Mouse (Mus musculus) heart, adult 2 months (tissue): ENCODE data around the gene Cep170b. TPM values are rescaled to one million over a fixed set of nuclear protein-coding genes. Genes with fewer than 3 reads are reported as not detected.

Experiments
- DNase-seq, 2 experiments: peaks; one replicate each; pipeline ENCODE4 v3.0.0; 2021
- H3K27ac ChIP-seq: fragments of 200-600 bp; 2 replicates; pipeline ENCODE4 v1.8.1; 2022
- H3K27me3 ChIP-seq: fragments of 200-500 bp; 2 replicates; pipeline ENCODE4 v1.6.1; 2012; ENCODE audit warnings: mild to moderate bottlenecking, low read length, inconsistent platforms, mixed read lengths; ENCODE audit not compliant: control insufficient read depth, insufficient read depth
- H3K36me3 ChIP-seq: fragments of 200-500 bp; 2 replicates; pipeline ENCODE4 v1.6.1; 2012; ENCODE audit warnings: low read length, inconsistent platforms; ENCODE audit not compliant: control insufficient read depth, insufficient read depth
- H3K4me1 ChIP-seq: fragments of 200-500 bp; 2 replicates; pipeline ENCODE4 v1.6.1; 2011; ENCODE audit warnings: low read length; ENCODE audit not compliant: control insufficient read depth, insufficient read depth
- H3K4me3 ChIP-seq: fragments of 200-600 bp; 2 replicates; pipeline ENCODE4 v1.8.1; 2022
- H3K79me2 ChIP-seq: fragments of 200-500 bp; replicated peaks from 2 replicates; pipeline ENCODE4 v1.6.1; 2012; ENCODE audit warnings: mild to moderate bottlenecking, inconsistent platforms, low read length, moderate library complexity, mixed read lengths; ENCODE audit not compliant: control insufficient read depth, insufficient read depth
- H3K9ac ChIP-seq: fragments of 200-500 bp; 2 replicates; pipeline ENCODE4 v1.6.1; 2012; ENCODE audit warnings: low read depth, mild to moderate bottlenecking, control low read depth, inconsistent platforms, low read length, mixed read lengths
- CTCF ChIP-seq: fragments of 200-600 bp; IDR thresholded peaks from 2 replicates; pipeline ENCODE4 v1.8.1; 2022; ENCODE audit warnings: antibody characterized with exemption, mild to moderate bottlenecking, moderate library complexity
- EP300 ChIP-seq: fragments of 200-500 bp; IDR thresholded peaks from 2 replicates; pipeline ENCODE4 v1.6.1; 2011; ENCODE audit warnings: low read depth, low read length, control low read depth; ENCODE audit not compliant: insufficient read depth
- POLR2A ChIP-seq: fragments of 200-500 bp; IDR thresholded peaks from 2 replicates; pipeline ENCODE4 v1.6.1; 2011; ENCODE audit warnings: mild to moderate bottlenecking, low read depth, low read length, control low read depth; ENCODE audit not compliant: insufficient read depth
- WGBS: fragments of 180-500 bp; shearing (Covaris S2); methylation state at CpG from one replicate; pipeline ENCODE4 v1.1.7; 2018; 5-methylcytosine and 5-hydroxymethylcytosine counted together
- intact Hi-C: fragments of 180-260 bp; cut with DNase I; formaldehyde crosslinking; loops from one replicate; pipeline ENCODE4 v1.15.1; 2025
- polyA plus RNA-seq: library from polyadenylated mRNA; depleted of rRNA; stranded (reverse); fragments of >200 nt; gene quantifications from 2 replicates; pipeline ENCODE4 v1.2.3, GENCODE M21; 2012
- total RNA-seq, 2 experiments: library from RNA; stranded (reverse); gene quantifications; 2 replicates each; pipeline ENCODE4 v1.2.3; 2021

Gene Cep170b
- total and polyA plus RNA-seq, 3 experiments = 10.7 to 11.5 (median 10.8) TPM

DNA sequence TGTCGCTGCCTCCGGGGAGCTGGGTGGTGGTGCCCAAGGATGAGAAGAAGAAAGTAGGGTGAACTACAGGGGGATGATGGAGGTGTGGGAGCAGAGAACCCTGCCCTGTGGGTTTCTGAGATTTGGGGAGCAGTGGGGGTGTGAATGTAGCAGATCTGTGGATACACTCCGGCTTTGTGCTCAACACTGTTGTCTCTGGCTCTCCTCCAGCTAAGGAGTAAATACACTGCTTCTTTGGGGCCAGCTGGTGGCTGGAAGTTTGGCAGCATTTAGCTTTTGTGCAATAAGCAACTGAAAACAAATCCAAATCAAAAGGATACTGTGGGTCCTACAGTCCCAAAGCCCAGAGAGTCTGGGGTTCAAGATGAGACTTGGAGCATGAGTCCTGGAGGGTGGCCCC lies 6.3 kb upstream of the Cep170b start:
- WGBS = 53% methylated on average over 3 of the region's 3 CpGs
- peak in 1 of 2 experiments; percentile 29 for DNase-seq
- no peak overlapping the region for H3K27ac ChIP-seq

DNA sequence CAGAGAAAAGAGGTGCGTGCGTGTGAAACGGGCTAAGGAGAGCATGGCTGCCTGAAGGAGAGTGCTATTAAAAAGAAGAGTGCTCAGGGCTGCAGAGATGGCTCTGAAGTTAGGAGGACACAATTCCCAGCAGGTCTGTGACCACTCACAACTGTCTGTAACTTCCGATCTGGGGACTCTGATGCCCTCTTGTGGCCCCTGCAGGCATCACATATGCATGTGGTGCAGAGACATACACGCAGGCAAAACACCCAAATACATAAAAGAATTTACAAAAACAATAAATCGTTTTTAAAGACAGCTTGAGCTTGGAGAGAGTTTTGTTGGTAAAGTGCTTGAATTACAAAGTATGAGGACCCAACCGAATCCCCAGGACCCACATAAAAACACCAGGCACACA lies 3.1 kb upstream of the Cep170b start:
- no peak overlapping the region for H3K9ac ChIP-seq
- peak in 1 of 2 experiments; percentile 55 for DNase-seq
- no peaks in the 10 kb centered on the region for H3K4me1 ChIP-seq
- no peaks in the 10 kb centered on the region for H3K79me2 ChIP-seq
- H3K27me3 ChIP-seq = no peaks in the 10 kb centered on the region
- TF ChIP-seq POLR2A (no peak), EP300 (no peak), CTCF (peak; percentile 75)
- intact Hi-C loops = no loop called here
- WGBS = 39% methylated on average over 7 of the region's 7 CpGs
- H3K36me3 ChIP-seq = no peaks in the 10 kb centered on the region
- H3K27ac ChIP-seq = no peak overlapping the region
- no peak overlapping the region for H3K4me3 ChIP-seq

More for the DNA sequence above, 6.3 kb upstream of the Cep170b start:
- intact Hi-C loops = no loop called here
- TF ChIP-seq CTCF = no peak
- TF ChIP-seq POLR2A = no peak
- TF ChIP-seq EP300 = no peak
- Histone ChIP-seq H3K4me1 (no peaks in the 10 kb centered on the region), H3K36me3 (no peaks in the 10 kb centered on the region), H3K79me2 (no peaks in the 10 kb centered on the region), H3K27me3 (no peaks in the 10 kb centered on the region), H3K4me3 (no peak overlapping the region), H3K9ac (no peak overlapping the region)

DNA sequence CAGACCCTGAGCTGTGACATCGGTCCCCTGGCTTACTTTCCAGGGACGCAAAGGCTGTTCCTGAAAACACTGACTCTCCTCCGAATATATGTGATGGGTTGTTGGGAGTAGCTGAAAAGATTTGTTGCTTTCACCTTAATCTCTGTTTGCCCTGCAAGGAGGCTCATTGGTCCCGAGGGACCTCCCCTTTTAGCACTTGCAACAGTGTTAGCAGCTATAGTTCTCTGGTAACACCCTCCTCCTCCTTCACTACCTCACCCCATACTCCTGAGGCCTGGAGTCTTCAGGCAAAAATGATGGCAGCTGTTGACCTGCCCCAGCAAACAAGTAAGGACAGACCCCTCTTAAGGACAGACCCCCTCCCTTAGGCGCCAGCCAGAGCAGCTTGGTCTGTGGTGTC lies 1.3 kb upstream of the Cep170b start:
- no peak for TF ChIP-seq EP300
- intact Hi-C loops = no loop called here
- H3K79me2 ChIP-seq = no peaks in the 10 kb centered on the region
- H3K4me1 ChIP-seq = peaks cover 3% of the 10 kb centered on the region; the same call in 1 of the 2 replicates
- no peak overlapping the region for H3K4me3 ChIP-seq
- no peak overlapping the region for H3K9ac ChIP-seq
- H3K27me3 ChIP-seq = no peaks in the 10 kb centered on the region; the same call in 1 of the 2 replicates
- no peak for DNase-seq
- H3K27ac ChIP-seq = no peak overlapping the region
- no peaks in the 10 kb centered on the region for H3K36me3 ChIP-seq
- WGBS = 71% methylated on average over 5 of the region's 5 CpGs

DNA sequence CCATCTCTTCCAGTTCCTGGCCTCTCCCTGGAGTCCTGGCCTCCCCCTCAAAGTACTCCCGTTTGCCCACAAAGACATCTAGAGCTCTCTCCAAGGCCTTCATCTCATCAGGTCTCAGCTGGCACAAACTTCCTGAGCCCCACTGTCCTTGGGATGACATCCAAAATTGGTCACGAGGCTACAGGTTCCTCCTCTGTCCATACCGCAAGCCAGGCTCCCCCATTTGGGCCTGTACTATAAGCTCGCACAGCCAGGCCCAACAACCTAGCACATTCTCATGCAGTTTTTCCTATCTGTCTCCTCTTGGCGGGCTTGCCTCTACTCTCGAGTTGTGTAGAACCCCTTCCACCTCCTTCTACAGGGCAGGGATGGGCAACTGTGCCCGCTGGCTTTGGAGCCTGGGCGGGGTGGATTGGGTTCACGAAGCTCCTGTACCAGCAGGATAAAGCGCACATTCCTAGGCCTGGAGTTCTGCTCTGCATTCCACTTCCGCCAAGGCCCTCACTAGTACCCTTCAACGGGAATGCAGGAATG lies 702 bp downstream of the Cep170b start:
- Histone ChIP-seq H3K79me2 (no peaks in the 10 kb centered on the region), H3K4me3 (no peak overlapping the region), H3K36me3 (no peaks in the 10 kb centered on the region), H3K27me3 (no peaks in the 10 kb centered on the region; the same call in 1 of the 2 replicates), H3K27ac (no peak overlapping the region), H3K9ac (no peak overlapping the region), H3K4me1 (peaks cover 3% of the 10 kb centered on the region; the same call in 1 of the 2 replicates)
- intact Hi-C loops = no loop called here
- DNase-seq = no peak
- WGBS = 69% methylated on average over 12 of the region's 12 CpGs
- TF ChIP-seq EP300 (no peak), POLR2A (no peak), CTCF (no peak)

DNA sequence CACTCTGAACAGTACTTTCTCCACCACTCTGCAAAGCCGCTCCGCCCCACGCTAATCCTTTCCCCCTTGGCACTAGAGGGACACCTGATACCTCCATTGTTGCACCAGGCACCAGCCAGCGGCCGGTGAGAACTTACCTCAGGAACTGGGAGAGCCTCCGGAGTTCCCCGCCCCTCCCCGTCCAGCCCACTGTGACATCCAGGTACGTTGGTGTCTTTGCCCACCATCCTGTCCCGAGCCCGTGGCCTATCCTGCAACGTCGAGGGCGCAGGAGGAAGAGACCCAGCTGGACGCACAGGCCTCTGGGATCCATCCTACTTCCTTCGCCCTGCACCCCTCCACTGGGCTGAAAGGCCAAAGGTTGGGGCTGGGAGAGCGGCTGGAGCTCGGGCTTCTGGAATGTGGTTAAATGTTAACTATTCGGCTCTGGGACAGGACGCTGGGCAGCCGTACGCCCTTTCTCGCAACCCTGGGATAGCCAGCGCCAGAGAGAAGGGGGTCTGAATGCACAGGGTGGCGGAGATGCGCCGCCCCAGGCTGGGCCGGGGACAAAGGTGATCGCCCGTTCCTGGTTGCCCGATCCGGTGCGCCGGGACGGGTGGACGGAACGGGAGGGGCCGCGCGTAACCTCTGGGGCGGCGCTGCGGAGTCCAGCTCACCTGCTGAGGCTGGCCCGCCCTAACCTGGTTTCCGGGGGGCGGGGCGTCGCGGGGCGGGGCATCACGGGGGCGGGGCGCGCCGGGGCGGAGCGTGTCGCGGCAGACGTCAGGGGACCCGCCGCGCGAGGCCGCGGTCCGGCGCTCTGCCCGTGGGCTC lies 1.4 kb downstream of the Cep170b start:
- Histone ChIP-seq H3K27me3 (no peaks in the 10 kb centered on the region; the same call in 1 of the 2 replicates), H3K4me1 (peaks cover 3% of the 10 kb centered on the region; the same call in 1 of the 2 replicates), H3K36me3 (no peaks in the 10 kb centered on the region), H3K4me3 (peak overlapping the region; percentile 40), H3K27ac (no peak overlapping the region), H3K9ac (peak overlapping the region; percentile 88; the same call in 1 of the 2 replicates), H3K79me2 (no peaks in the 10 kb centered on the region)
- intact Hi-C loops = no loop called here
- DNase-seq = peak; percentile 55
- TF ChIP-seq POLR2A = no peak
- no peak; the same call in 1 of the 2 replicates for TF ChIP-seq CTCF
- no peak for TF ChIP-seq EP300
- 15% methylated on average over 50 of the region's 69 CpGs for WGBS
